Mouse (Mus musculus) lung, postnatal 0 days (tissue): ENCODE measurements around the gene 1110008P14Rik. TPM values are rescaled to one million over a fixed set of nuclear protein-coding genes. Genes with fewer than 3 reads are reported as not detected.
A peak's percentile ranks its signal among the peaks of the same experiment; 100 is the strongest.

Experiments
- ATAC-seq: fragments of 200-750 bp; cut with Nextera tagmentation; 2 replicates; pipeline ENCODE4 v1.8.0; 2017; ENCODE audit warnings: moderate library complexity
- DNase-seq: peaks from one replicate; pipeline ENCODE4 v3.0.0-alpha.2; 2016; ENCODE audit warnings: low spot score
- H3K27ac ChIP-seq: fragments of 300-500 bp; sonication (generic); 2 replicates; pipeline ENCODE4 v1.5.1; 2014; ENCODE audit warnings: antibody characterized with exemption, mild to moderate bottlenecking, low read length, mixed read lengths
- H3K27me3 ChIP-seq: fragments of 300-500 bp; sonication (generic); replicated peaks from 2 replicates; pipeline ENCODE4 v1.6.1; 2014; ENCODE audit warnings: low read length, mixed read lengths; ENCODE audit not compliant: insufficient read depth
- H3K36me3 ChIP-seq: fragments of 300-500 bp; sonication (generic); 2 replicates; pipeline ENCODE4 v1.6.1; 2014; ENCODE audit warnings: low read length, mixed read lengths; ENCODE audit not compliant: insufficient read depth
- H3K4me1 ChIP-seq: fragments of 300-500 bp; sonication (generic); 2 replicates; pipeline ENCODE4 v1.6.1; 2014; ENCODE audit warnings: antibody characterized with exemption, low read depth, low read length, mixed read lengths; ENCODE audit not compliant: insufficient read depth
- H3K4me2 ChIP-seq: fragments of 300-500 bp; sonication (generic); replicated peaks from 2 replicates; pipeline ENCODE4 v1.6.1; 2014; ENCODE audit warnings: low read depth, mild to moderate bottlenecking, low read length, moderate library complexity, mixed read lengths
- H3K4me3 ChIP-seq: fragments of 300-500 bp; sonication (generic); 2 replicates; pipeline ENCODE4 v1.5.1; 2014; ENCODE audit warnings: low read depth, low read length
- H3K9ac ChIP-seq: fragments of 300-500 bp; sonication (generic); replicated peaks from 2 replicates; pipeline ENCODE4 v1.6.1; 2014; ENCODE audit warnings: low read depth, mild to moderate bottlenecking
- H3K9me3 ChIP-seq: fragments of 300-500 bp; sonication (generic); 2 replicates; pipeline ENCODE4 v1.6.1; 2016; ENCODE audit warnings: low read length, mixed read lengths
- CTCF ChIP-seq: IDR thresholded peaks from 2 replicates; pipeline ENCODE4 v1.5.1; 2016; ENCODE audit warnings: antibody characterized with exemption, mild to moderate bottlenecking
- EP300 ChIP-seq: IDR thresholded peaks from 2 replicates; pipeline ENCODE4 v1.6.1; 2016; ENCODE audit warnings: antibody characterized with exemption, mild to moderate bottlenecking, control low read depth
- WGBS: fragments of 180-500 bp; shearing (Covaris S2); extraction: QIAGEN DNeasy Blood & Tissue Kit; methylation state at CpG from one replicate; pipeline ENCODE4 v1.1.7; 2014; 5-methylcytosine and 5-hydroxymethylcytosine counted together
- polyA plus RNA-seq: library from polyadenylated mRNA; unstranded; fragments of >200 nt; fragmentation: Nextera tagmentation; extraction: Ambion mirVana; gene quantifications from 2 replicates; pipeline ENCODE4 v1.2.1, GENCODE M21; 2015

1110008P14Rik gene
- polyA plus RNA-seq, 1 experiment from 2014 or later: 78.1 TPM

DNA sequence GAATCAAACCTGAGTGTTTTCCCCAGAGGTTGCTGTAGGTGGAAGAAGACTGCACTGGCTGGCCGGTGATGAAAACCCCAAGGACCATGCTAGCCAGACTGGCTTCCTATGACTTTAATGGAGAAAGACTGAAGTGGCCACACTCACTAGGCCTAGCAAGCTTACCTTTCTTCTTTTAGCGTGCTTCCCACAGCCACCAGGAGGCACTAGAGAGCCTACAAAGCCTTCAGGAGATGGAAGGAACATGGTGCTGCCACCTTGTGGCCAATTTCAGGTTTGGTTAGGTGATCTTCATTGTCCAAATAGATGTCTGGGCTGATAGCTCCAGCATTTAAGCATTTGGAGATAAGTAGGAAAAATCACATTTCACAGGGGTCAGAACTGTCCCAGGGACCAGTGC, 22.9 kb upstream of the 1110008P14Rik start:
- peak; percentile 46 for ATAC-seq
- Histone ChIP-seq H3K9me3 (no peaks in the 10 kb centered on the region), H3K4me1 (no peaks in the 10 kb centered on the region), H3K4me3 (no peak overlapping the region), H3K4me2 (no peak overlapping the region), H3K9ac (no peak overlapping the region), H3K27ac (no peak overlapping the region), H3K27me3 (no peaks in the 10 kb centered on the region), H3K36me3 (no peaks in the 10 kb centered on the region)
- DNase-seq: peak; percentile 95
- TF ChIP-seq EP300 (no peak; the same call in 1 of the 2 replicates), CTCF (peak; percentile 100)
- 19% methylated on average over 2 of the region's 2 CpGs for WGBS

DNA sequence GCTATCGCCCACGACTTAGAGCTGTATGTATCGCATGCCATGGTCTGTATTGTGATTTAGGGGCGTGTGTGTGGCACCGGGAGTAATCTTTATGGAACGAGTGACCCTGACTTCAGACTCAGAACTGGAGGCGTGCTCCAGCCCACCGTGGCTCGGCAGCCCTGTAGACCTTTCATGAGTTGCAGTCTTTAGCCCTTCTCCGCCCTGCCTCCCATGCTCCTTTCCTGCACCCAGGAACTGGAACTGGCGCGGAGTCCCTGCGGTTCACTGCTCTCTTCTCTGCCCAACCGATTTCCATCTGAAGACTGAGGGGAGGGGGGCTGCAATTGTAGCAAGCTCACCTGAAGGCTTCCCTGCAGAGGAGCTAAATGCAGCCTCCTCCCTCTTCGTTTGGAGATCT, 15.0 kb upstream of the 1110008P14Rik start:
- Histone ChIP-seq H3K9me3 (no peaks in the 10 kb centered on the region), H3K36me3 (no peaks in the 10 kb centered on the region), H3K27ac (peak overlapping the region; percentile 92), H3K4me2 (peak overlapping the region; percentile 89), H3K4me3 (peak overlapping the region; percentile 87), H3K9ac (peak overlapping the region; percentile 84), H3K27me3 (no peaks in the 10 kb centered on the region), H3K4me1 (peaks cover 10% of the 10 kb centered on the region; the same call in 1 of the 2 replicates)
- under 1% methylated on average over 15 of the region's 15 CpGs for WGBS
- DNase-seq (no peak), ATAC-seq (no peak)
- TF ChIP-seq EP300: no peak
- no peak for TF ChIP-seq CTCF

DNA sequence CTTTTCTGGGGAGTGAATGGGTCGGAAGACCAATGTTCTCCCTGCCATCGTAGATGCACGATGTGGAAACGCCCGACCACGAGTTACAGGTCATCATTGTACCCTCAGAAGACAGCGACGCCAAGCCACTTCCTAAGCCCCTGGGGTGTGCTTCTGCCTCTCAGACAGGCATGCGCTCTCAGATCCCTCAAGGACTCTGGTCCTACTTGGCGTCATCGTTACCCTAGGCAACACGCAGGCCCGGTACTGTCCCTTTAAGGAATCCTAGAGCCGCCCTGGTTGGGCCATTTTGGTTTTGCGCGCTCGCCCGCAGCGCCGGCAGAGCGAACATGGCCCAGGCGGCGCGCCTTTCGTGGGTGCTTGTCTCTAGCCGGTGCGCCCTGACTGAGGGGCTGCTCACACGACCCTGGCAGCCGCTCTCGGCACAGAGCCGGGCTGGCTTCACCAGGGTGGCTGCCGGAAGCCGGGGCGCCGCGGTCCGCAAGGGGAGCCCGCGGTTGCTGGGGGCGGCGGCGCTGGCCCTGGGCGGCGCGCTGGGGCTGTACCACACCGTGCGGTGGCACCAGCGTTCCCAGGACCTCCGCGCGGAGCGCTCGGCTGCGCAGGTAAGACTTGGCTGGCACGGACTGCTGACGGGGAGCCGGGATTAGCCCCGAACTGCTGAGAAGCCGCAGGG, 14.3 kb upstream of the 1110008P14Rik start:
- ATAC-seq (peak; percentile 94), DNase-seq (peak; percentile 98)
- peak overlapping the region; percentile 92 for H3K27ac ChIP-seq
- TF ChIP-seq CTCF (no peak), EP300 (no peak)
- H3K4me1 ChIP-seq: peaks cover 10% of the 10 kb centered on the region; the same call in 1 of the 2 replicates
- peak overlapping the region; percentile 87 for H3K4me3 ChIP-seq
- H3K27me3 ChIP-seq: no peaks in the 10 kb centered on the region
- H3K36me3 ChIP-seq: no peaks in the 10 kb centered on the region
- WGBS: 2% methylated on average over 53 of the region's 59 CpGs
- H3K9me3 ChIP-seq: no peaks in the 10 kb centered on the region
- peak overlapping the region; percentile 84 for H3K9ac ChIP-seq
- H3K4me2 ChIP-seq: peak overlapping the region; percentile 89

DNA sequence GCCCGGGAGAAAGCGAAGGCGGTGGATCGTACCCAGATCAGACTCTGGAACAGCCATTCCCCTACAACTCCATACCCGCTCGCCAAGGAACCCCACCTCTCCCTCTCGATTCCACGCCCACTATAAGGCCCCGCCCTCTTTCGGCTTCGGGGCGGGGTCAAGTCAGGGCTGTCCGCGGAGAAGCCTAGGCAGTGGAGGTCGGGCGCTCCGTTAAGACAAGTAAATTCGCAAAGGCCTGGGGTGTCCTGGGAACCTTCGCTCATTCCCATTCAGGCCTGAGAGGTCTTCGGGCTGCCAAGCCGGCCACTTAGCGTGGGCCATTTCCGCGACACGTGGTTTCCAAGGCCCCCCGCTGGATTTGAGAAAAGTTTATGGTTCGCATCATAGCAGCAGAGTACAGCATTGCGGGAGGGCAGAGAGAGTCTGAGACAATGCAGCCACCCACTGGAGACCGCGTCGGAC, 13.8 kb upstream of the 1110008P14Rik start, which contains the start of gene Ptges2:
Ptges2 (plus strand) TSS at position 413 of the 462 bp plus-strand sequence.
- no peak for TF ChIP-seq EP300
- no peak for TF ChIP-seq CTCF
- Histone ChIP-seq H3K4me2 (peak within 1 kb of the TSS; percentile 89), H3K9me3 (no peaks in the 10 kb centered on the region), H3K4me1 (peaks cover 10% of the 10 kb centered on the region; the same call in 1 of the 2 replicates), H3K9ac (peak within 1 kb of the TSS; percentile 84), H3K27me3 (no peaks in the 10 kb centered on the region), H3K4me3 (peak within 1 kb of the TSS; percentile 87), H3K36me3 (no peaks in the 10 kb centered on the region), H3K27ac (peak within 1 kb of the TSS; percentile 92)
- WGBS: 0% methylated on average over 31 of the region's 31 CpGs
- ATAC-seq (peak; percentile 86), DNase-seq (peak; percentile 96)

DNA sequence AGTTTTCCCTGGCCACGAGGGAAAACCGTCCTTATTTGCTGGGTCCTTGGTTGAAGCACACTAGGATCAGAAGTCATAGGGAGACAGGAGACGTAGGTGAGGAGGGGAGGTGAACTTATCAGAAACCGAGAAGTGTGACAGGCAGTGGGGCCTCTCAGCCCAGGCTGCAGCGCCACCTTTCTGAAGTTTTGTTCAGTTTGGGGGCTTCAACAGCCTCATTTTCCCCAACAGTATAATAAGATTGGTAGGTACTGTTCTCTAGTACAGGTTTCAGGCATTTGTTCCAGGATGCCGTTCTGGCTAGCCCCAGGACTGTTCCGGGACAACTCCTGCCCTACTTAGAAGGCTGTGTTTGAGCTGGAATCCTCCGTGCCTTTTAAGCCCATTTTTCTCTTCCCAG, 13.2 kb upstream of the 1110008P14Rik start:
- ATAC-seq: no peak; the same call in 1 of the 2 replicates

DNA sequence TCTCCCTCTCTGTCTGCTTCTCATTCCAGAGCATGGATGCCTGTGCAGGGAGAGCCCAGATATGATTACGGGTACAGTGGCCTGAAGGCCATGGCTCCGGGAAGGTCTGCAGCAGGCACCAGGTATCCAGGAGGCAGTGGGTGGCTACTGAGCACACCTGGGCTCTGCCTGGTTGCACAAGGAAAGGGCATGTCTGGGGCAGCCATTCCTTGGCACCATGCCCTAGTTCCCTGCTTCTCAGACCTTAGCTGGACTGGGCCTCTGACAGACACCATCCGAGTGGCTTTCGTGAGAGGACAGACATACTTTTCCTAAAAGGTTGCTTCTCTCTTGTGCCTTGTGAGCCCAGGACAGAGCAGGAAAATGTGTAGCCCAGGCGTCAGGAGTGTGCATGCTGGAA, 10.3 kb upstream of the 1110008P14Rik start:
- Histone ChIP-seq H3K4me3 (no peak overlapping the region), H3K9me3 (no peaks in the 10 kb centered on the region), H3K9ac (no peak overlapping the region), H3K36me3 (no peaks in the 10 kb centered on the region), H3K27me3 (no peaks in the 10 kb centered on the region), H3K27ac (peak overlapping the region; percentile 68), H3K4me1 (peaks cover 8% of the 10 kb centered on the region; the same call in 1 of the 2 replicates), H3K4me2 (no peak overlapping the region)
- ATAC-seq (no peak), DNase-seq (peak; percentile 53)
- 63% methylated on average over 5 of the region's 5 CpGs for WGBS
- TF ChIP-seq EP300 (no peak), CTCF (no peak)

More for the DNA sequence above, 13.2 kb upstream of the 1110008P14Rik start:
- H3K9ac ChIP-seq: peak overlapping the region; percentile 24
- DNase-seq: peak; percentile 65
- H3K36me3 ChIP-seq: no peaks in the 10 kb centered on the region
- H3K4me3 ChIP-seq: peak overlapping the region; percentile 87
- H3K9me3 ChIP-seq: no peaks in the 10 kb centered on the region
- peak overlapping the region; percentile 89 for H3K4me2 ChIP-seq
- TF ChIP-seq CTCF (peak; percentile 65), EP300 (no peak)
- H3K27me3 ChIP-seq: no peaks in the 10 kb centered on the region
- H3K4me1 ChIP-seq: peaks cover 10% of the 10 kb centered on the region; the same call in 1 of the 2 replicates
- 2% methylated on average over 8 of the region's 8 CpGs for WGBS
- peak overlapping the region; percentile 92 for H3K27ac ChIP-seq
